Mouse (Mus musculus) thymus, postnatal 36 days (tissue): ENCODE data around the gene Ulk4.

Experiments
- DNase-seq, 2 experiments: peaks; one replicate each; pipeline ENCODE4 v3.0.0; 2022; ENCODE audit warnings: mixed read lengths in 2 of 2

The Ulk4 gene

DNA sequence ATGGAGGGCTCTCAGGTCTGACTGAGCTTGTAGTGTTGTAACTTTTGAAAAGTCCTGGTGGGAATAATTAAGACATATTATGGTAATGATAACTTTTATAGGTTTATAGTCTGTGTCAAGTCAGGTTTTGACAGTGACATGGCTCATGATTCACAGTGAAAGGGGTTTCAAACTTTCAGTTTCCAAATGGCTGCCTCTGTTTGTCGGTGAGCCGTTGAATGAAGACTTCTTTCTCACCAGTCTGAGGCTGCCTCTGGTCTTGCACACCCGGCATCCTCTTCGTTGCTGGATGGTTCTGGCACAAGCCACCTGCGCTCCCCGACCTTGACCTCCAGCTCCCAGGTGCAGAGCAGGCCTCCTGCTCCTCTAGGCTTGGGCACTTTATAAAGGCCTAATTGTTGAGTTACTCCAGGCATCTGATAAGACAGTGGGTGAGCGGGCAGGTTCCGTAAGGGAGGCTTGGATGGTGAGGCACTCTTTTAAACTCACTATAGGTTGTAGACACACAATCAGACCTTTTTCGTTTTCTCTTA is 22.3 kb upstream of the Ulk4 start:
- DNase-seq, result peak in 1 of 2 experiments; percentile 42

- DNase-seq, result peak; percentile 50 to 70
Measured at GRCm38 (mm10) chr9:121298411-121299091, 21.6 kb upstream of the Ulk4 start.

DNA sequence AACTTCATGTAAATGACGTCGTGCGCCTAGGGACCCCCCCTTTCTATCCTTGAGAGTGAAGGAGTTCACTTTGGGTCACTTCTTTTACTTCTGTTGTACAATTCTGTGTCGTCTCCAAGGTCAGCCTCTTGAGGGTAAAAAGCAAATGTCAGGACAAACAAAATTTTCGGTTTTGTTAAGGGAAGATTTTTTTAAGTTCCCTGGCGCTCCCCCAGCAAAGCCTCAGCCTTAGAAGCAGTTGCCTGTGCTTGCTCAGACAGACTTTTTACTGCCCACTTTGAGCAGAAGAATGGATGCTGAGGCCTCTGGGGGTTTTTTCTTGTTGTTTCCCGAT is 21.0 kb upstream of the Ulk4 start:
- DNase-seq, result no peak

- peak; percentile 74 to 80 for DNase-seq
Measured at GRCm38 (mm10) chr9:121297171-121298064, 20.4 kb upstream of the Ulk4 start, which contains the start of gene Trak1. Gene Trak1, plus strand, starts transcription at chr9:121297502.

DNA sequence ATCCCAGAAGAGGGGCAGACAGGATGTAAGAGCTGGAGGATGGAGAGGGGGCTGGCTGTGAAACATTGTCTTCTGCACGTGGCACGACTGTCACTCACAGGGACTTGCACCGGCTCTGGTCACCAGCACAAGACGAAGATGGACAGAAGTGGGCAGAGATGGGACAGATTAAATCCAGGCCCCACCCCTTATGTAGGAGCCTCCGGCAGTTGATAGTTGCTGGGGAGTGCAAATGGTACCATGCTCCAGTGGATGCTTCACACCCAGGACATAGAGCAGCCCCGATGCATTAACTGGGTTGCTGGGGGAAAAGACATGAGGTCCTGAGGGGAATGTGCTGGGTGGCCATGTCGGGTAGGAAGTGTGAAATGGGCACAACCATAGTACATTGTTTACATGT is 18.2 kb upstream of the Ulk4 start:
- DNase-seq, result no peak

GRCm38 (mm10) chr9:121293187-121293586 is 16.2 kb upstream of the Ulk4 start:
- DNase-seq, result no peak

- no peak for DNase-seq
Measured at GRCm38 (mm10) chr9:121291275-121291674, 14.3 kb upstream of the Ulk4 start.

DNA sequence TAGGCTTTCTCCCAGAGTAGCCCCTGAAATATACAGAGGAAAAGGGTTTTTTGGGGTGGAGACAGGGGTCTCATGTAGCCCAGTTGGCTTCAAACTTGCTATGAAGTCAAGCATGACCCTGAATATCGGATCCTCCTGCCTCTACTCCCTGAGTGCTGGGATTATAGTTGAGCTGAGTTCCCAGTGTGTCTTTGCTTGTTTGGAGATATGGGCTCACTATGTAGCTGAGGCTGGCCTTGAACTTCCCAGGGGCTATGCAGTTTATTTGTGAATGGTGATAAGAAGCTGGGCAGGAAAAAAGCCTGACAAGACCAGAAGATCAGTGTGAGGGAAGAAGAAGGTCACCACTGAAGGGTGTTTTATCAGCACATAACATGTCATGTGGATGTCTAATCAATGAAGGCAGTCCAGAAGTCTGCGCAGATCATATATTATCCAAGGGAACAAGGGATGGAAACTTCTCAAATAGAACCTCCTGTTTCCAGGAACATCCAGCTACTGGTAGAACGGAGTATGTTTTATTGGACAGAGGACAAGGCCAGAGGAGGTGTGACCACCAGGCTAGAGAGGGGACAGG is 9.4 kb upstream of the Ulk4 start:
- DNase-seq, result no peak

DNA sequence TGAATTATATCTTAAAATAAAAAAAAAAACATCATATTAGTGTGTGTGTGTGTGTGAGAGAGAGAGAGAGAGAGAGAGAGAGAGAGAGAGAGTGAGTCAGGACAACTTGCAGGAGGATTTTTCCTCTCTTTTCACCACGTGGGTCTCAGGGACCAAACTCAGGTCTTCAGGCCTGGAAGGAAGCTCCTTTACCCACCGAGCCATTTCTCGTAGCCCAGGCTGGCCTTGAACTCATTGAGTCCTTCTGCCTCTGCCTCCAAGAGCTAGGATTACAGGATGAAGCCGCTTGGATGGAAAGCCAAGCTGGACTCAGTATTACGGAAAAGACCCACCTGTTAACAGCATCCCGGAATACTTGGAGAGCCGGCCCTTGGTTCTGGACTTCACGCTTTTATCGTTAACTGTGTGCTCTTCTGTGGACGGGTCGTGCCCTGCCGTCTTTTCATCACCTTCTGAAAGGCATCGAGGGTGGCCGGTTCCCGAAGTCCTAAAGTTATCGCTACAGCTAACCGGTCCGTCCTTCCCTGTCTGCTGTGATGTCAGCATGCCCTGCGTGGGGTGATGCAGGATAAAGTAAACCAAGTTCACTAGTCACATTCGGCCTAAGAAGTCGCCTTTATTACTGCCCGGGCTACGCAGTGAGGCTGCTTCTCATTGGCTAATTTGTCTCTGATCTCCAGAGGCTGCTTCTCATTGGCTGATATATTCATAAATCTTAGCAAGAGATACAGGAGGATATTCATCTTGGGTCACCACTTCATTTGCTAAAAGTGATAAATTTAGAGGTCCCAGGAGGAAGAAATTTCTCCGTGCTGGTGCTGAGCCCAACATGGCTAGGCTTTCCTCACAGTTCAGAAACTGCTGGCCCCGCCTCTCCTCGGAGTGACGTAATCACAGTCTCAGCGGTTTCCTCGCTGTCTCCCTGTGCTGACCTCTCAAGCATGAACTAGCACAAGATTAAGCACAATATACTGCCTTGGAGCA is 8.6 kb upstream of the Ulk4 start:
- DNase-seq, result peak; percentile 55 to 62

DNA sequence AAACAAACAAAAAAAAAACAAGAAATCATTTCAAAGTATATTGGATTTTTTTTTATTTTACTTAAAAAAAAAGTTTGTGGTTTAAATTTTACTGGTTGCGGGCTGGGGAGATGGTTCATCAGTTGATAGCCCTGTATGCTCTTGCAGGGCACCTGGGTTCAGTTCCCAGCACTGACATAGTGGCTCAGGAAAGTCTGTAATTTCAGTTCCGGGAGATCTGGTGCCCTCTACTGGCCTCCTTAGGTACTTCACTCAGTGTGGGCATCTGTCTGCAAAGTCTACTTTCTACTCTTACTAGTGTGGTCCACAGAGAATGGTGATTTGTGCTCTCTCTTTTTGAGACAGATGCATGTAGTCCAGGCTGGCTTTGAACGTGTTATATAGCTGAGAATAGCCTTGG is 7.4 kb upstream of the Ulk4 start:
- DNase-seq, result peak; percentile 50 to 52

DNA sequence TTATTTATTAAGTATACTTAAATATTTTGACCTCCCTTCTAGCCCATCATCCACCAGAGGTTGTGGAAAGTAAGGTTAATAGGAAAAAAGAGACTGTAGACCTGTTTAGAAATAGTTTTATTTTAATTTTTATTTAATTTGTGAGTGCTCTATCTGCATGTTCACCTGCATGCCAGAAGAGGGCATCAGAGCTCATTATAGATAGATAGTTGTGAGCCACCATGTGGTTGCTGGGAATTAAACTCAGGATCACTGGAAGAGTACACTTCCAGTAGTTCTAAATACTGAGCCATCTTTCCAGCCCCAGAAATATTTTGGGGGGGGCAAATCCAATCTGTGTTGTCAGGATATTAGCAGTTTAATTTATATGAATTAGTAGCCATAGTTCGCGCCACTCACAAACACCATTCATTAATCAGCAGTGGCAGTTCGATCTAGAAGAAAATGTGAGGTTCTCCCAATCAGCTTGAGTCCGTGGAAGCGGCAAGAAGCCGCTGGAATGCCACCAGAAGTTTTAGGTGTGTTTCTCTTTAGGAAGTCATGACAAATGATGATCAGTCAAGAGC is 6.7 kb upstream of the Ulk4 start:
- no peak for DNase-seq

- no peak for DNase-seq
Measured at GRCm38 (mm10) chr9:121281891-121282290, 4.9 kb upstream of the Ulk4 start.

DNA sequence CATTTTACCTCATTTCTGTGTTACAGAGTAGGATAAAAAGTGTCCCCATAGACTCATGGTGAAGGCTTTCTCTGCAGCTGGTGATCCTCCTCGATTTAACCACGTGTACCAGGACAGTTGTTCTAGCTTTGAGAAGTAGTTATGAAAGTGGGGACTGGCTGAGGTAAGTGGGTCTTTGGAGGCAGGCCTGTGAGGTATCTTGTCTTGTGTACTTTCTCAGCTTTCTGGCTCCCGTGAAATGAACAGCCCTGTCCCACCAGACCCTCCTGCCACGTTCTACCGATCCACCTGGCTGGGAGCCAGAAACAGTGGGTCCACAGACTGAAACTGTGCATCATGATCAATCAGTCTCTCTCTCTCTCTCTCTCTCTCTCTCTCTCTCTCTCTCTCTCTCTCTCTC is 2.2 kb upstream of the Ulk4 start:
- DNase-seq, result no peak

GRCm38 (mm10) chr9:121276745-121277117 is 266 bp downstream of the Ulk4 start:
- DNase-seq, result no peak

DNA sequence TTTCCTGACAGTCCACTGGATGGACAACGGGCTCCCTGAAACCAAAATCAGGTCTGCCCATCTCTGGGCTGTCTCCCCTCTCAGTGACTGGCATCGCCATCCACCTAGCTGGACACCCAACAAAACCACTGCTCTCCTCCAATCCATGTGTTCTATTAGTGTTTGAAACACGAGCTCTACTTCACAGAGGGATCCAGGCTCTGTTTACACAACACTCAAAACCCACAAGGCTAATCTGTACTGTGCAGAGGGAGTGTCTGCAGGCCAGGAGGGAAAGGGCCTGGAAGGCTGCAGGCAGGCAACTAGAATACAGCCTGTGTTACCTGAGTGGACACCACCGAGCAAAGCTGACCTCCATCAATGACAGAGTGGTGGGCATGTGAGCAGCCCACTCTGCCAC is 5.4 kb downstream of the Ulk4 start:
- no peak for DNase-seq

DNA sequence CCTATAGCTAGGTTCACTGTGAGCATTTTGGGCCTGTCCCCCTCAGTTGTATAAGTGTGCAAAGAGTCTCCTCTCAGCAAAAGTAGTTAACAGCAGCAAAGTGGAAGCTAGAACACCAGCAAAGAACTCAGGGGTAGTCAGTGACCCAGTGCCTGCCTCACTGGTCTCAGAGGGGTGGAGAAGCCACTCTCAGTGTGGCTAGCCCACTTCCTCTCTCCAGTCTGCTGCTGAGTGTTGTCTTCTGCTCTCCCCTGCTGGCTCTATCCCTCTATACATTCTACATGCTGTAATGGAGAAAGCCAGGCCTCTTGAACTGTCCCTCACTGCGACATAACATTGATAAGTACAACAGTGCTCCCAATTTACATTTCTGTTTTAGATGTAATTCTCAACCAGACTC is 5.8 kb downstream of the Ulk4 start:
- no peak for DNase-seq

GRCm38 (mm10) chr9:121265307-121265706 is 11.7 kb downstream of the Ulk4 start:
- DNase-seq, result no peak

DNA sequence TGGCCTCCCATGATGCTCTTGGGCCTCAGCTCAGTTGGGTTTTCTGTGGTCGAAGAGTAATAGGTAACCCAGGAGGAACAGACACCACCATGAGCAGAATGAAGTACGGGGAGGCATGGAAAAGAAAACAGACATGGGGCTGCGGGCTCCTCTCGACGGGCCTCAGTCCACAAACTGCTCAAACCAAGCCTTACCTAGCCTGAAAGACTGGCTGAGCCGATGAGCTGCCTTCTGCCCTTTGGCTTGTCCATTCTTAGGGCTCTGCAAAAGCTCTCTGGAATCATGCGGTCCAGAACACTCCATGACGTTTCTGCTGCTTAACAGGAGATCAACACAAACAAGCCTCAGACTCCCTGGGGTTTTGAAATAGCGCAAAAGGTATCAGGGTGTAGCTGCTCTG is 19.9 kb downstream of the Ulk4 start:
- no peak for DNase-seq

GRCm38 (mm10) chr9:121254761-121255160 is 22.2 kb downstream of the Ulk4 start:
- DNase-seq, result no peak

- DNase-seq, result no peak
Measured at GRCm38 (mm10) chr9:121253983-121254382, 23.0 kb downstream of the Ulk4 start.

- DNase-seq, result no peak
Measured at GRCm38 (mm10) chr9:121250854-121251253, 26.1 kb downstream of the Ulk4 start.

DNA sequence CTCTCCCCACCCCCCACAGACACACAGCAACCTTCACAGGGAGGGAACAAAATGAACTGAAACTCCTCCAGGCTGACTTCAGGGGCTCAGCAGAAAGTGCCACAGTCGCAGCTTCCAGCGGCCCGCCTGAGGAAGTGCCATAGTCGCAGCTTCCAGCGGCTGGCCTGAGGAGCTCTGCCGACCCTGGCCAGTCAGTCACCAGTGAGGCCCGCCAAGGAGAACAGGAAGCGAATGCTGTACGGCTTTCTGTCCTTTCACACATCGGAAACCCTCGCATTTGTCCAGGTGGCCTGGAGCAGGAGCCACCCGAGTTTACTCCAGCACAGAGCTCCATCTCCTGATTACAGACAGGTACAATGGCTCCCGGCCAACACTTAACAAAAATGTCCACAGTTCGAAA is 27.2 kb downstream of the Ulk4 start:
- no peak for DNase-seq
